Mouse (Mus musculus) c-Kit-positive CD71-negative TER-119-negative erythroid progenitor cells, embryonic 14.5 days (primary cell): ENCODE measurements around the gene Ptchd4.

Experiments used
- DNase-seq: peaks from one replicate; pipeline ENCODE4 v3.0.0-alpha.2; 2013; ENCODE audit warnings: low read depth

Ptchd4 gene

DNA sequence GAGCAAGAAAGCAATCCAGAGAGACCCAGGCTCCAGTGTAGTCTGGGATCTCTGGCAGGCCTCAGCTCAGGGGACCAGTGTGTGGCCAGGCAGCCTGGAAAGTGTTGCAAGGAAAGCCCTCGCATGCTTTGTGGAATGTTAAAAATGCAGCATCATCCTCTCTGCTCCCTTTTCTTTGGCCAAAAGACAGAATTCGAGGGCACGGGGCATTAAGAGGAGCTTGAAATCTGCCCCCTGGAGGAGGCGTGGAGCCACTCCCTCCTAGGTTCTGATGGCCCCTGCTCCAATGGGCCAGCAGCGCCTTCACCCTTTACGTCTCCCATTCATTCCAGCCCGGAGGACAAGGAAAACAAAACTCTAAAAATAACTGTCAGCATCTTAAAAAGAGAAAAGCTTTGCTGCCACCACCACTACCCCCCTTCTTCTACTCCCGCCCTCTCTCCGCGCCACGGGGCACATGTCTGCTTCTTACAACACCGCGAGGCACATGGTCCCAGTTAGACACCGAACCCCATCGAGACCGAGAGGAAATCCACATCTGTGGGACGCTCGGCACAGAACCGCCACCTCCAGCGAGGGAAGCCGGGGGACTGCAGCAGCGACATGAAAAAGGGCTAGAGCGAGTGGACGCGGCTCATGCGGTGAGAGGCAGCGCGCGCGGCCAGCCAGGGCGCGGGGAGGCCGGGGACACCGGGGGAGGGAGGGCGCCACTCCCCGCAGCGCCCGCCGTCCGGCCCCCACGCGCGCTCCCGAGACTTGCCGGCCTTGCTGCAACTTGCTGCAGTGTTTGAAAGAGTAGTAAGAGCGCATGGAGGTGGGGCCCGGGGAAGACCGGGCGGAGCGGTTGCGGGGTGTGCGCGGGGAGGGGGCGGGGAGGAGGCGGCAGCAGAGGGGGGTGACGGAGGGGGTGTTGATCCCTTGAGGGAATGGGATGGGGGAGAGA lies at the start of gene Ptchd4:
TSS of gene Ptchd4 (plus strand) at position 279 of the 943 bp plus-strand sequence.
- no peak for DNase-seq

DNA sequence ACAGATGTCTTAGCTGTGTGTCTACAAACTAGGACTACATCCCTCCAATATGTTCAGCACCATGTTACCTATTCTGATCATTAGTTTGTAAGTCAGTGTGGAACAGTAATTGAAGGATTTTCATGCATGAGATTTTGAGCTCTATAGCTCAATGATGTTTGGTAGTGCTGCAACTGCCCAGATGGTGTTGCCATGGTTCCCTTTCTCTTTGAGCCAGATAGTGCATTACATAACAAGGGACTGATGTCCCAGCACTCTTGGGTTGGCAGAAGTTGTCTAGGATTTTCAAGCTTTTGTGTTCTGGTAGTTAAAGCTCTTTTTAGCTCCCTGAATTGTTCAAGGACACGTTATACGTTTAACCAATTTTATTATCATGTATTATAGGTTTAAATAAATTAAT lies 38.9 kb upstream of the Ptchd4 start:
- DNase-seq = no peak

DNA sequence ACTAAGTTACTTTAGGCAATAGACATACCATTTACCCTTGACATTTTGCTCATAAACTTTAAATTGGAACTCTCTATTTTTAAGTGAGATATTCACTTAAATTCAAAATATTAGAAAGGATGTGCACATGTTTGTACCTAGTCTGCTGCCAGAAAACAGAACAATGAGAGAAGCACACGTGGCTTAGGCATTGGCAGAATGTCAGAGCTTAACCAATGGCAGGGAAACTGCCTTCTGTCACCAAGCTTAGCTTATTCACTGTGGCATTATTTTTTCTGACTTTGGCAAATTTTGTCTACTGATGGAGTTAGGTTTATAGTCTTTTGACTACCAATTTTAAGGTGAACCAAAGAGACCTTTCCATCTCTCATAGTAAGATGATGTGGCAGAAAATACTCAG lies 31.4 kb upstream of the Ptchd4 start:
- no peak for DNase-seq

DNA sequence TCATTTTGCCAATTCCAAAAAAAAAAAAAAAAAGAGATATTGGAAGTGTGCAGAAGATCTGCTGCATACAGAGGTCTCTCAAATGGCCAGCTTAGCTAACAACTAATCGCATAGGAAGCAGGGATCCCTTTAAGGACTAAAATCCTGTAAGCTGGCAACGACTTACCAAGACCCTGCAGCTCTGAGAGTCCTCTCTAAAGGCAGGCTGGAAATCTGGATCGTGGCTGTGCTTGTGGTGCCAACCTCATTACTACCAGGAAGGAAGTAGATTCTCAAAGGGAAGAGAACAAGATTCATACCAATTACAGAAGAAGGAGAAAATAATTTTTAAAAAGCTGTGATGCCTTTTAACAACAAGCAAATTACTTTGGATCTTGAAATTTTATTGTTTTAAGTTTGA lies 29.5 kb upstream of the Ptchd4 start:
- DNase-seq = no peak

DNA sequence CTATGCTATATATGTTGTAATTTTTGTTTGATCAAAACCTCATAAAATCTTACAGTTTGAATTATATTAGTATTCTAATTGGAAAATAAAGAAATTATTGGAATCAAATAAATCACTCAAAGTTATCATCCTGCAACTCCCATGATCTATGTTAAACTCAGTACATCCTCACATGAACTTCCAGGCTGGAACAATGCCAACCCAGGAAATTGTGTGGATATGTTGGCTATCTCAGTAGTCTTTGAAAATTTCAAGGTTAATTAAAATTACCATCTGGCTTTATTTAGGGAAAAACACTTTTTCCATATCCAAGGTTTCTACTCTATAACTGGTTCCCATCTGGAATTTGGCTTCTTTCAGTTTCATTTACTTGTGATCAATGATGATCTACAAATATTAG lies 25.4 kb upstream of the Ptchd4 start:
- no peak for DNase-seq

DNA sequence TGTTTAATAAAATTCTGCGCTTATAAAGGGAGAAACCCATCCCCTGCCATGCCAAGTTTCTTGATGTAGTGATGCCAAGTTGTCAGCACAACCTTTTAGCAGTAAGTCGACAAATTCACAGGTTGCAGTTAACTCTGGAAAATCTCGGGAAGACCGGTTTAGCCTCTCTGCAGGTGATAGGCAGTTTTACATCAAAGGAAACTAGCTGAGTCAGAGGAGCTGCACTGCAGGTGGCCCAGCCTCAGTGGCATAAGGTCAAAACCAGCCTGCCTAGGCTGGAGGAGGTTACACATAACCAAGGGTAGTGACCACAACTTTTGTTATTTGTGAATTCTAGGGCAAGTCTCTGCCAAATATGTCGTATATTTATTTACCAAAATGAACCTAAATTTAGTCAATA lies 24.0 kb upstream of the Ptchd4 start:
- no peak for DNase-seq

DNA sequence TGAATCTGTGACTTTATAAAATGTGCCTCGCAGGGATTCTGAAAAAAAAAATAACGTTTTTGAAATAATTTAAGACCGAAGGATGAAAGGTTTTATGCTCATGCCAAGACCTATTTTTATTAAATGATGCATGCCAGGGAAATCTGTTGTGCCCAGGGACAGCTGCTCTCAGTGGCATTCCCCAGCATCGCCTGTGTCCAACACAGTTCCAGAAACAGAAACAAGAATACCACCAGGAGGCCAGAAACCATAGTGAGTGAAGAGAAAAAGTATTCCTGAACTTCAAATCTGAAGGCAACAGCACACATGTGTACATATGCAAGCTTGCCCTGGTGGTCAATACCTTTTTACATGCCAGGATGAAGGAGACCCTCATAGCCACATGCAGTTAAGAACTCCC lies 17.8 kb upstream of the Ptchd4 start:
- DNase-seq = no peak

DNA sequence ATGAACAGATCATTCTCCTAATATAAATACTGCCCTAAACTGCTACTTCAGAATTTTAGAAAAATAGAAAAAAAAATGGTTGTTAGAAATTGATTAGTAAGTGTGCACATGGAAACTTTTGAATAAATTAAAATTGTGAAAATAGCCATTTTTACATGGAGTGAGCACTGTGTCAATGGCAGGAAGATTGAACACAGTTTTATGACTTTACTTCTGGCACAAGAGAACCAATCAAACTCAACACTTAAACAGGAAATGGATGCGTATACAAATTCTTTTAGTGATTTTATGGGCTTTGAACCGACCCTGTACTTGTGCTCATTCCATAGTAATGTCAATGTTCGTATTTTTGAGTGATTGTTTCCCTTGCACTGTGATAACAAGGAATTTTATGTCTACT lies 16.1 kb upstream of the Ptchd4 start:
- DNase-seq = no peak

DNA sequence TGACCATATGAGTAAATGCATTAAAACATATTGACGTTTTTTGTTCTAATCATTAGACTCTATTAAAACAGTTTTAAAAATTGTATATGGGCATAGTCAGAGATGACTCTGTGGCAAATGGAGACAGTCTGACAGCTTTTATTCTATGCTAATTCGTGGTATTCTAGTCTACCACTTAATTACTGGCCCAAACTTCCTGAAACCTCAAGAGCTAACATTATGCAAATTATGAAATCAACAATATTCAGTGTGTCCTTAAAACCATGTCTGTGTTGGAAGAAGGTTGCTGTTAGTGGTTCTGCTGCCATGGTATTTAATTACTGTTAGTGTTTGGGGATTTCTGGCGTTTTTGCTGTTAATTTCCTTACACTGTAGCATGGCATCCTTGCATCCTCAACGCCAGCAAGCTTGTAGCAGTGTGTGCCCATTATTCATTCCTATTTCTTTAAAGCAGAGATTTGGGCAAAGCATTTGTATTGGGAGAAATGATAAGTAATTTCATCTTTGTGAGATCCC lies 12.6 kb upstream of the Ptchd4 start:
- DNase-seq = no peak

DNA sequence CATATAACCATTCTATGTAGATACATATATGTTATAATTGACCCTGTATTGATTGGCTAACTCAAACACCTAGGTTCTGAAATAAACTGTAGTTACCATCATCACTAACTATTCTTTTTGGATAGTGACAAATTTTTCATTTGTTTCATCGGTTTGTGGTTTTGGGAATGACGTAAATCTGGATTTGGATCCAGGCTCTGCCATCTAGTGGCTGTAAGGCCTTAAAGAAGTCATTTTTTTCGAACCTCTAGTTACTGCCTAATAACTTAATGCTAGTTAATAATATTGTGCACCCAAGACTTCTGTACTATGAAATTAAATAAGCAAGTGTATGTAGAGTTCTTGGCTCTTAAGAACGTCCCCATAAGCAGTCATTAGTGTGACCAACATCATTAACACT lies 11.5 kb upstream of the Ptchd4 start:
- DNase-seq = no peak

DNA sequence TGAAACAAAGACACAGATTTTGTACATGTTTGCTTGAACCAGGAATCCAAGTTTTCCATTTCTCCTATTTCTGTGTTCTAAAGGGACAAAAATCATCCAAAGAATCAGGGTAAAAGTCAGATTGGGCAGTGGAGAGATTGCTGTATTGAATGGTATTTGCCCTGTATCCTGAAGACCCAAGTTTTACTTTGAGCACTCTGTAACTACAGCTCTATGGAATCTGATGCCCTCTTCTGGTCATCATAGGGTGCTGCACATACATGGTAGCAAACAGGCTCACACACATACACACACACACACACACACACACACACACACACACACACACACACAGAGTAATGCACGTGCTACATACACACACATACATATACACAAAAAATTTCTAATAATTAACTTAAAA lies 8.7 kb upstream of the Ptchd4 start:
- DNase-seq = no peak

DNA sequence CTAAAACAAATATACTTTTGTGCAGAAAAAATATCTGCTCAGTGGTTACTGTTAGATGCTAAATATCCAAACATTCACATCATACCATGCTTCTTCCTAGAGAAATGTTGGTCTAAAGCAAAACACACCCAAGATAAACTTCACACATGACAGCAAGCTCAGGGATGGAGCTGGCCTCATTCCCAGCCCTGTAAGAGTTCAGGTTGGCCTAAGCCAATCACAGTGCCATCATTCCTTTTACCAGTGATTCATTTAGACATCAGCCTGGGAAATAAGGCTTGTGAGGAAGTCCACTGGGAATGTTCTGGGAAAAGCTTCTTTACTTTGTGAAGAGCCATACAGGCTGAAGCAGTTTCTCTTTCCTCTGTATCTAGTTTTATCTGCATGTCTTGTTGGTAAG lies 5.6 kb upstream of the Ptchd4 start:
- no peak for DNase-seq

DNA sequence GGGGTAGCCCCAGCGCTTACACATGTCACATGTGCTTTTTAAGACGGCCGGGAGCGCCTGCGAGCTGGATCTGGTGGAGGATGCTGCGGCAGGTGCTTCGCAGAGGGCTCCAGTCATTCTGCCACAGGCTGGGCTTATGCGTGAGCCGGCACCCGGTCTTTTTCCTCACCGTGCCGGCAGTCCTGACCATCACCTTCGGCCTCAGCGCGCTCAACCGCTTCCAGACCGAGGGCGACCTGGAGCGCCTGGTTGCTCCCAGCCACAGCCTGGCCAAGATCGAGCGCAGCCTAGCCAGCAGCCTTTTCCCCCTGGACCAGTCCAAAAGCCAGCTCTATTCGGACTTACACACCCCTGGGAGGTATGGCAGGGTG lies 850 bp downstream of the Ptchd4 start:
- DNase-seq = no peak

DNA sequence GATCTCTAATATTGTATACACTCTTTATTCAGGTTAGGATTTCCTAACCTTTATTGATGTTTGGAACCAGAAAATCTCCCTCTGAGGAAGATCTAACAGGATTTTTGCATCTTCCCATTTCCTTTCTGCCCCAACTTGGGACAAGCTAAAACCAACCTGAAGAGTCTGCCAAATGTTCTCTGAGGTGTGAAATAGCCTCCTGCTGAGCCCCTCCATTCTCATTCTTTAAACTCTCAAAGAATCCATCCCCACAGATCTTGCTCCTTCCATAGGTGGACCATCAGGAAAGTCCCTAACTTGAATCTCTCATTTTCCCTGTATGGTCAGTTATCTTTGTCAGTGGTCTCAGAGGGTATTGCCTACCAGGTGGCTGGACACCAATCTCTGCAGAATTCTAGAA lies 20.0 kb downstream of the Ptchd4 start:
- no peak for DNase-seq

DNA sequence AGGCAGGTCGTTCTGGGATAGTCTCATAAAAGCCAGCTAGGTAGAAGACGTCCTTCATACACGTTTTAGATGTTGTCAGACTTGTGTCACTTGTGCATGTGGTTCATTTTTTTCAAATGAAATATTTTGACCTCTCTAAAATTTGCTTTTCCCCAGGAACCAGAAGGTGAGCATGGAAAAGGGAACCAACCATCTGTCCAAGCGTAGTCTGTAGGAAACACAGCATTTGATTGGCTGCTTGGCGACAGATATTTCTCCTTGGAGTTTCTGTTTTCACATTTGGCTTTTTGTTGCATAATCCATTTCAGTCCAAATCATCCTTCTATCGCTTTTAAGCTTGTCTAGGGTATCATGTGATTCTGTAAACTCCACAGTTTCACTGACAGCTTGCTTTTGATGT lies 20.8 kb downstream of the Ptchd4 start:
- DNase-seq = no peak

DNA sequence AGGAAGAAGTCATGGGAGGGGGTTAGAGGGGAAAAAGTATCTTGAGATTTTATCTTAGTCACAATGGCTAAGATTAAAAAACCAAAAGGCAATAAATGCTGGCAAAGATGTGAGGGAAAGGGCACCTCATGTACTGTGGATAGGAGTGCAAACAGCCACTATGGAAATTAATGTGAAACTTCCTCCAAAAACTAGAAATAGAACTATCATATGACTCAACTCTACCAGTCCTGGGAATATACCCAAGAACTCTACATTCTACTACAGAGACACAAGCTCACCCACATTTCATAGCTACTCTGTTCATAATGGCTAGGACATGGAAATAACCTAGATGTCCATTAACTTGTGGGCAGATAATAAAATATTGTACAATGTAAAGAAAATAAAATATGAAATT lies 30.3 kb downstream of the Ptchd4 start:
- no peak for DNase-seq

DNA sequence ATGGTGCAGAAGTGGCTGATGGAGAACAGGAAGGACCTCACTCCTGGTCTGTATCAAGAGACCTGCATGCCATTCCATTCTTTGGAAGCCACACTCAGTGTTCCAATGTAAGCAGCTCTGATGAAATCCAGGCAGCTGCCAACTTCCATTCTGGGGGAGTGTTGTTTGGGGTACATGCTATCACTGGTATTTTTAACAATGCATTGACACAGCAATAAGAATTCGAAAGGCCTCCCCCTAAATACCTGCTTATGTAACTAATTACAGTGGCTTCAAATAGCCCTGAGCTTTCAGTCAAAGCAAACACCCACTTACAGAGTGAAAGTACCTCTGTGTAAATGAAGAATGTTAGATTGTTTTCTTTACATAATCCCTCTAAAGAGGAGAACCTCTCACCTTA lies 42.7 kb downstream of the Ptchd4 start:
- no peak for DNase-seq

DNA sequence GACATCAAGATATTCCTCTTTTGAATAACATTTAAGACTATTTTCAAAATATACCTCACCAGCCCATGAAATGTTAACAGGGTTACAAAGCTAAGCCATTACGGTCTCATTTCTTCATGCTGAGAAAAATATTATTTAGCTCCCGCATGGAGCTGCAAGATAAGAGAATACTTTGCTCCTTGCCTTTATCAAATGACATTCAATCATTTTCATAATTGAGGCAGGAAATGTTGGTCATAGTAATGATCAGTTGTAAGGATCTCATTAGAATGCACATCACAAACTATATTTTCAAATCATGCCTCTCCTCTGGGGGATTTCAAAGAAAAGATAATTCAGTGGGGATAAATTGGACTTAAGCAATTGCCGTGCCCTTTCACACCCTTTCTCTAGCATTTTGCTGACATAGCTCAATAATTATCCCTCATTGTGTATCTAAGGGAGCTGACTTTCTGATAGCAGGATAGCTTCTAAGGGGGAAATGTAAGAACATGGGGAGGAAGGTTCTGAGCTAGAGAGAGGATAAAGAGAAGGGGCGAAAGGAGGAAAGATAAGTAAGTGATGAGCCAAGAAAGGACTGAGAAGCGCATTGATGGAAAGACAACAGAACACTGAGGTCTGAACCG lies 47.5 kb downstream of the Ptchd4 start:
- DNase-seq = no peak

DNA sequence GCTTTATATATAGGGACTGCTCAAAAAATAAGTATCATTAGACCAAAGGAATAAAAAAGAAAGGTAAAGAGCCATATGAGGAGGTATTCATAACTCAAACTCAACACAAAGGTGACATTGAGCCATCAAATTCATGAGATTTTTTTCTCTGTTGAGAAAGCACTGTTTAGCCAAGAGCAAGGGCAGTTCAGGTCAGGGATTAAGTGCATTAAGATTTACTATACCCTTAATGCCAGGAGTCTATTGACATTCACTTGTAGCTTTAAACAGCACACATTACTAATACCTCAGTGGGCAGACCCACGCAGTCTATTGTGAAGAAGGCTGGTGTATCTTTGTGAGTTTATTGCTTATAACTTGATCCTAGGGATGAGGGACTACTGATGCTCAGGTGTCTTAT lies 49.0 kb downstream of the Ptchd4 start:
- DNase-seq = no peak

DNA sequence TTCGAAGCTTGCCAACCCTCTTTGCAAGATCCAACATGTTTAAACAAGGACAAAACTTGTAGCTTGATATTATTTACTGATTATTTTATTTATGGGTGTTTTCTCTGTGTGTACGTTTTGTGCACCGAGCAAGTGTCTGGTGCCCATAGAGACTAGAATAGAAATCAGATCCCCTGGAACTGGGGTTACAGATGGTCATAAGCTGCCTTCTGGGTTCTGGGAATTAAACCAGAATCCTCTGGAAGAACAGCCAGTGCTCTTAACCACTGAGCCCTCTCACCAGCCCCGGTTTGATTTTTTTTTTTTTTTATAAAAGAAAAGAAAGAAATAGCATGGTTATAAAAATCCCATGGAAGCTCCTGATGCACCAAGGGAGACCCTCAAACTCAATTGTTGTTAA lies 59.1 kb downstream of the Ptchd4 start:
- DNase-seq = no peak

DNA sequence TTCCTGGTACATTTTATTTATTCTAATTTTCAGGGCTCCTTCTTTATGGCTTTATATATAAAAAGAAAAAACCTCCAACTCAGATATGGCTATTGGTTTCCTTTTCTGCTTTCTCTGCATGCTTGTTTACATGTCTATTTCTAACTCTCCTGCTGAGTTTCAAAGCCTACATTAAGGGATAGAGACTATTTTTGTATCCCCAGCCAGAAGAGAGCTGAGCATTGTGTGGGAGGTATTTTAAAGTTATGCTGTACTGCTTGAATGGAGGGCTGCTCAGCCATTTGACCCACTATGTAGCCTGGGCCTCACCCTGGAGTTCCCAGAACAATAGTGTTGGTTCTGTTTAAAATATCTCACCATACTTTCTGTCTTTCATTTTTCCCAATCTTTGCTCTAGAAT lies 77.3 kb downstream of the Ptchd4 start:
- no peak for DNase-seq

DNA sequence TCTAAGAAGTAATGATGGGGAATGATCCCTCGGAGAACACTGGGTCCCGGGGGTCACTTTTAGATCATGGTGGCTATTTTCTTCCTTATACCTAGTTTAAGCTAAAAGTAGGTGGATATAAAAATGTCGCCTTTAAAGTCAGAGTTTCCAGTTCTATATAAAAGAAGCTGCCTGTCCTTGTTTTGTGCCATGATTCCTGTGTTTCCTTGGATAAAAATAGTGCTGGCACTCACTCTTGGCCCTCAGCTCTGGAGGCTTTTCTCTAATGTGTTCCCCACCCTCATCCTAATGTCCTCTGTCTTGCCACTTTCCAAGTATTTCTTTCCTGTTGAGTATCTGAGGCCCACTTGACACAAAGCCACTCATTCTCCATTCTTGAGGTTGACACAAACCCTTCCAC lies 79.6 kb downstream of the Ptchd4 start:
- no peak for DNase-seq

DNA sequence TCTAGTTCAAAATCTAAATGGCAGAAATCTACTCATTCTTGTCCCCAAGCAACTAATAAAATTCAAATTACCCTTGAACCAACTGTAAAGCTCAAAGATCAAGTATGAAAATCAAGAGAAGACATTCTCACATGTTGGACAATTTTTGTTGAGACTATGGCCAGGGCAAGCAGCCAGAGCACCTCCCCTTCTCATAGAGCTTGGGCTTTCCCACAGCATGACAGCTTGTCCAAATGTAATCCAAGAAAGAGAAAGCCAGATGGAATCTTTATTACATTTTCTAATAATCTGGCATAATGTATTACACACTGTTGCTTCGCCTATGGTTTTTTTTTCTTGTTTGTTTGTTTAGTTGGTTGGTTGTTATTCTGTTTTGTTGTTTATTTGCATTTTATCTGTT lies 102.7 kb downstream of the Ptchd4 start:
- DNase-seq = no peak

DNA sequence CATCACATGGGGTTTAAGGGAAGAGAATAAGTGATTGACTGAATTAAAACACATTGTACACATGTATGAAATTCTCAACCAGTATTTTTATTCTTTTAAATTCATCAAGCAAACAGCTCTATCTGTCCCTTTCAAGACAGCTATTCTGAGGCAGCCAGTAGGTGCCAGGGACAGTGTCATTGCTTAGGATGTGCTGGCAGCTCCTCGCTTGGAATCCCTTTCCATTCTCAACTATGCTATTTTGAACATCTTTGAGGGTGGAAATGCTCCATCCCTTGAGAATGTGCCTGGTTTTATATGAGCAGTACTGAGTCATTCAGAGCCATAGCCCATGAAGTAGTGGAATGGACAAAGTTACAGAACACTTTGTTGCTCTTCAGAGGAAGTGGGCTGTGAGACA lies 112.2 kb downstream of the Ptchd4 start:
- DNase-seq = no peak
